Mouse (Mus musculus): ENCODE measurements at regions not wholly inside any gene's neighbourhood (a gene's known extent, or its start where the extent isn't known, plus 50 kb on each side); places are given as distances from the start of the nearest gene placed in this dataset.
A peak's percentile ranks its signal among the peaks of the same experiment; 100 is the strongest.

DNA sequence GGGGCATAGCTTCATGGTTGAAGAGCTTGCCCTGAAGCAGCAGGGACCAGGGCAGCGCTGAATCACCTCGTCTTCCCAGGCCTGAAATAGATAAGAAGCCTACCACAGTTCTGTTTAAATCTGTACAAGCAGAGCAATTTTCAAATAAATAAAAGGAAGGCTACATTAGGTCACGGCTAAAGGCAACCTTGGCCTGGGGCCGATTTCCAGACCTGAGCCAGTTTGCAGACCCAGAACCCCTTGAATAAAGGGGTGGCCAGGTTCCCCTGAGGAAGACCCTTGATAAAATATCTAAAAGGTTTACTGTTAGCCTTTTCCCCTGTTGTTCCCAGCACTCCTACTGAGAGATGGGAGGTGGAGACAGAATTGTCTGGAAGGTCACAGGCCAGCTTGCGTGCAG is 160.9 kb downstream of the Fndc1 start:
- no peak overlapping the region for H3K4me3 ChIP-seq (replicated peaks; ENCODE audit: low read depth, low read length)
- no peak overlapping the region for H3K27ac ChIP-seq (replicated peaks; ENCODE audit: low read depth, low read length)
- DNase-seq (no peak), ATAC-seq (ENCODE audit: low FRiP score, low TSS enrichment) (no peak)
- H3K4me1 ChIP-seq (ENCODE audit: control insufficient read depth, insufficient read depth, low read length), result no peaks in the 10 kb centered on the region
- no peaks in the 10 kb centered on the region for H3K9me3 ChIP-seq (ENCODE audit: control insufficient read depth, low read length)
- H3K4me2 ChIP-seq (ENCODE audit: low read length), result no peak overlapping the region
- H3K27me3 ChIP-seq (ENCODE audit: control insufficient read depth, insufficient read depth, low read length), result no peaks in the 10 kb centered on the region
- H3K36me3 ChIP-seq (ENCODE audit: control insufficient read depth, insufficient read depth, low read length), result no peaks in the 10 kb centered on the region
- H3K9ac ChIP-seq (replicated peaks; ENCODE audit: low read length), result no peak overlapping the region
- WGBS, result 89% methylated on average over 5 of the region's 5 CpGs

DNA sequence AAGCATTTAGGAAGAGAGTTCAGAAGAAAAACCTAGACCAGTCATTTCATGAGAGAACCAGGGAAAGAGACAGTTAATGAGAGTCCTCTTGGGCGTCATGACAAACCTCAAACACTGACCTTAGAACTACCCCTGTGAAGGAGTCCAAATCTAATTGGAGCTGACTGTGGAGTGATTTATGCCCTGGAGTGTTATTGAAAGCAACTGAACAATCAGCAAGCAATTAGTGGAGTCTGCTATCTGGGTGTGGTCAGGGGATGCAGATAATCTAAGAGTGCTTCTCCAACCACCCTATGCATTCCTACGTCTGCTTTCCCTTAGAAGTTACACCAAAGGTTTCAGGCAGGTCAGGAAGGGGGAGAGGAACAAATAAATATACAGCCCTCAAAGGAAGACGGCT is 161.4 kb downstream of the Fndc1 start:
- no peaks in the 10 kb centered on the region for H3K27me3 ChIP-seq (ENCODE audit: control insufficient read depth, insufficient read depth, low read length)
- no peak for DNase-seq
- H3K4me2 ChIP-seq (ENCODE audit: low read length), result no peak overlapping the region
- WGBS, result 73% methylated on average over 3 of the region's 3 CpGs
- H3K36me3 ChIP-seq (ENCODE audit: control insufficient read depth, insufficient read depth, low read length), result no peaks in the 10 kb centered on the region
- H3K9me3 ChIP-seq (ENCODE audit: control insufficient read depth, low read length), result no peaks in the 10 kb centered on the region
- H3K4me3 ChIP-seq (replicated peaks; ENCODE audit: low read depth, low read length), result no peak overlapping the region
- no peaks in the 10 kb centered on the region for H3K4me1 ChIP-seq (ENCODE audit: control insufficient read depth, insufficient read depth, low read length)
- no peak for ATAC-seq (ENCODE audit: low FRiP score, low TSS enrichment)
- H3K9ac ChIP-seq (replicated peaks; ENCODE audit: low read length), result no peak overlapping the region
- no peak overlapping the region for H3K27ac ChIP-seq (replicated peaks; ENCODE audit: low read depth, low read length)

DNA sequence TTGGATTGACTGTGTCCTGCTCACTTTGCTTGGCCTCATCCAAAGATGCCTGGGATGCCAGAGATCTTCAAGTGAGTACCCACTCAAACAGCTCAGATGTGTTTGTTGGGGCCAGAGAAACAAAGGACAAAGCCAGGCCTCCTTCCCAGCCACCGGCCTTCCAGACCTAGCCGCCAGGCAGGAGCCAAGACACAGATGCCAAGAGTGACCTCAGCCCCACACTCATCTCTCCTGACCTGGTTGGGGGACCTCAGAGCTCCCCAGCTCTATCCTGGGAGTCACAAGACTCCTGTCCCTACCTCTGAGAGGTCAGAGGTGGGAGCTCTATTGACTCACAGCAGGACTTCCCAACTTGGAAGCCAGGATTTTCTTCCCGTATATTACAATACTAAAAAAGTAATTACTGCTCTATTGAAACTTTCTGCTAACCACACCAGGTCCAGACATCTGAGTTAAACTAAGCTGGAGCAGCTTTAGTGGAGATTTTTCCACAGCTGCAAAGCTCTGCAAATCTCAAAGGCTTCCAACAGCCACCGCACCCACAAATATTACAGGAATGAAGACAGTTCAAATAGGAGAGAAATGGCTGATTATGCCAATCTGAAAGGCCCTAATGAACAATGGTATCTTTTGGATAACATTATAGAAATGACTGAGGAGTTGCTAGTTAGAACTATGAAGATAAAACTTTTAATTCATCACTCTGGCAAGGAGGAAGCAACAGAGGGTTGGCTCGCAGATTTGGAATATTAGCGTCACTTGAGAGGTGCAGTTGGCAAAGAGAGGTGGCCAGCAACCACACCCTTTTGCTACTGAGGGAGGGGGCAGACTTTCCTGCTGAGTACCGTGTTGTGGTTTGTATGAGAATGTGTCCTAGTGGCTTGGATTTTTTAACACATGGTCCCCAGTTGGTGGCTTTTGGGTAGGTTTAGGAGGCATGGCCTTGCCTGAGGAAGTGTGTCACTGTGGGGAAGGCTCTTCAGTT is 162.9 kb downstream of the Fndc1 start:
- no peak for ATAC-seq (ENCODE audit: low FRiP score, low TSS enrichment)
- Histone ChIP-seq H3K27ac (replicated peaks; ENCODE audit: low read depth, low read length) (no peak overlapping the region), H3K9ac (replicated peaks; ENCODE audit: low read length) (no peak overlapping the region), H3K4me2 (ENCODE audit: low read length) (no peak overlapping the region), H3K9me3 (ENCODE audit: control insufficient read depth, low read length) (no peaks in the 10 kb centered on the region), H3K4me1 (ENCODE audit: control insufficient read depth, insufficient read depth, low read length) (no peaks in the 10 kb centered on the region), H3K27me3 (ENCODE audit: control insufficient read depth, insufficient read depth, low read length) (no peaks in the 10 kb centered on the region), H3K4me3 (replicated peaks; ENCODE audit: low read depth, low read length) (no peak overlapping the region), H3K36me3 (ENCODE audit: control insufficient read depth, insufficient read depth, low read length) (no peaks in the 10 kb centered on the region)
- WGBS, result 88% methylated on average over 7 of the region's 7 CpGs
- DNase-seq, result no peak

- H3K27ac ChIP-seq (replicated peaks; ENCODE audit: low read depth, low read length), result no peak overlapping the region
- WGBS, result 72% methylated on average over 1 of the region's 1 CpGs
- H3K36me3 ChIP-seq (ENCODE audit: control insufficient read depth, insufficient read depth, low read length), result no peaks in the 10 kb centered on the region
- H3K4me3 ChIP-seq (replicated peaks; ENCODE audit: low read depth, low read length), result no peak overlapping the region
- no peaks in the 10 kb centered on the region for H3K27me3 ChIP-seq (ENCODE audit: control insufficient read depth, insufficient read depth, low read length)
- DNase-seq (no peak), ATAC-seq (ENCODE audit: low FRiP score, low TSS enrichment) (no peak)
- H3K4me1 ChIP-seq (ENCODE audit: control insufficient read depth, insufficient read depth, low read length), result no peaks in the 10 kb centered on the region
- H3K9ac ChIP-seq (replicated peaks; ENCODE audit: low read length), result no peak overlapping the region
- no peak overlapping the region for H3K4me2 ChIP-seq (ENCODE audit: low read length)
- no peaks in the 10 kb centered on the region for H3K9me3 ChIP-seq (ENCODE audit: control insufficient read depth, low read length)
Observed at GRCm38 (mm10) chr17:7656503-7656902, 170.6 kb downstream of the Fndc1 start.

- Histone ChIP-seq H3K27ac (replicated peaks; ENCODE audit: low read depth, low read length) (no peak overlapping the region), H3K9ac (replicated peaks; ENCODE audit: low read length) (no peak overlapping the region), H3K4me1 (ENCODE audit: control insufficient read depth, insufficient read depth, low read length) (no peaks in the 10 kb centered on the region), H3K27me3 (ENCODE audit: control insufficient read depth, insufficient read depth, low read length) (no peaks in the 10 kb centered on the region), H3K4me3 (replicated peaks; ENCODE audit: low read depth, low read length) (no peak overlapping the region), H3K4me2 (ENCODE audit: low read length) (no peak overlapping the region), H3K36me3 (ENCODE audit: control insufficient read depth, insufficient read depth, low read length) (no peaks in the 10 kb centered on the region), H3K9me3 (ENCODE audit: control insufficient read depth, low read length) (no peaks in the 10 kb centered on the region)
- no peak for ATAC-seq (ENCODE audit: low FRiP score, low TSS enrichment)
- DNase-seq, result no peak
- 93% methylated on average over 6 of the region's 6 CpGs for WGBS
Observed at GRCm38 (mm10) chr17:7655966-7656365, 171.1 kb downstream of the Fndc1 start.

GRCm38 (mm10) chr17:7654064-7654564 is 173.0 kb downstream of the Fndc1 start:
- Histone ChIP-seq H3K27me3 (ENCODE audit: control insufficient read depth, insufficient read depth, low read length) (no peaks in the 10 kb centered on the region), H3K36me3 (ENCODE audit: control insufficient read depth, insufficient read depth, low read length) (no peaks in the 10 kb centered on the region), H3K4me2 (ENCODE audit: low read length) (no peak overlapping the region), H3K9ac (replicated peaks; ENCODE audit: low read length) (no peak overlapping the region), H3K9me3 (ENCODE audit: control insufficient read depth, low read length) (no peaks in the 10 kb centered on the region), H3K4me3 (replicated peaks; ENCODE audit: low read depth, low read length) (no peak overlapping the region), H3K4me1 (ENCODE audit: control insufficient read depth, insufficient read depth, low read length) (no peaks in the 10 kb centered on the region), H3K27ac (replicated peaks; ENCODE audit: low read depth, low read length) (no peak overlapping the region)
- DNase-seq (no peak), ATAC-seq (ENCODE audit: low FRiP score, low TSS enrichment) (no peak)
- 63% methylated on average over 7 of the region's 7 CpGs for WGBS

DNA sequence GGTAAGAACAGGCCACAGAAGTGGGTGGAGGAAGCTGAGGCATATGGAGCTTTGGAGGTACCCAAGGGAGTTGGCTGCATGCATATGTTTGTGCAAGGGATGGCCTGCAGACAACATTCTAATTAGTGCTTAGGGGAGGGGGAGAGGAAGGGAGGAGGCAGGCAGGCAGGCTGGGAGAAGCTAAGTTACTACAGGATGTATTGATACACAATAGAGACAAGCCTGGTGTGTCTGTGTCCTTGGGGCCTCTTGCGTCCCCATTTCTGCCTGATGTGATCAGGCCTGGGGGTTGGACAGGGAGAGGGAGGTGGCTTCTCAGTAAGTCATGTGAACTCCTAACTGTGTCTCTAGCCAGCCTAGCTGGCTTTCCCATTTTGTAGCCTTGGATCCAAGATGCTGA is 175.1 kb downstream of the Fndc1 start:
- Histone ChIP-seq H3K27ac (replicated peaks; ENCODE audit: low read depth, low read length) (no peak overlapping the region), H3K4me1 (ENCODE audit: control insufficient read depth, insufficient read depth, low read length) (no peaks in the 10 kb centered on the region), H3K9ac (replicated peaks; ENCODE audit: low read length) (no peak overlapping the region), H3K4me3 (replicated peaks; ENCODE audit: low read depth, low read length) (no peak overlapping the region), H3K4me2 (ENCODE audit: low read length) (no peak overlapping the region), H3K27me3 (ENCODE audit: control insufficient read depth, insufficient read depth, low read length) (no peaks in the 10 kb centered on the region), H3K9me3 (ENCODE audit: control insufficient read depth, low read length) (no peaks in the 10 kb centered on the region), H3K36me3 (ENCODE audit: control insufficient read depth, insufficient read depth, low read length) (no peaks in the 10 kb centered on the region)
- DNase-seq, result peak; percentile 40
- no peak for ATAC-seq (ENCODE audit: low FRiP score, low TSS enrichment)
- WGBS, result 45% methylated on average over 1 of the region's 1 CpGs

- Histone ChIP-seq H3K9ac (replicated peaks; ENCODE audit: low read length) (no peak overlapping the region), H3K27ac (replicated peaks; ENCODE audit: low read depth, low read length) (no peak overlapping the region), H3K4me3 (replicated peaks; ENCODE audit: low read depth, low read length) (no peak overlapping the region), H3K9me3 (ENCODE audit: control insufficient read depth, low read length) (no peaks in the 10 kb centered on the region), H3K27me3 (ENCODE audit: control insufficient read depth, insufficient read depth, low read length) (no peaks in the 10 kb centered on the region), H3K4me1 (ENCODE audit: control insufficient read depth, insufficient read depth, low read length) (no peaks in the 10 kb centered on the region), H3K36me3 (ENCODE audit: control insufficient read depth, insufficient read depth, low read length) (no peaks in the 10 kb centered on the region), H3K4me2 (ENCODE audit: low read length) (no peak overlapping the region)
- DNase-seq (no peak), ATAC-seq (ENCODE audit: low FRiP score, low TSS enrichment) (no peak)
- WGBS, result 92% methylated on average over 4 of the region's 4 CpGs
Observed at GRCm38 (mm10) chr17:7650417-7650816, 176.7 kb downstream of the Fndc1 start.
